Mouse (Mus musculus) 3T3-L1 (cell line): Measurements from ENCODE around the gene Myo3b.
"Not testable (repeated sequence)": the region's sequence is repeated elsewhere in the genome, so short reads cannot be mapped to it uniquely, and the experiment has no call there.

Experiments used
- DNase-seq: peaks from one replicate; pipeline ENCODE4 v3.0.0-alpha.2; 2015; ENCODE audit warnings: low read depth, low spot score

Myo3b gene

DNA sequence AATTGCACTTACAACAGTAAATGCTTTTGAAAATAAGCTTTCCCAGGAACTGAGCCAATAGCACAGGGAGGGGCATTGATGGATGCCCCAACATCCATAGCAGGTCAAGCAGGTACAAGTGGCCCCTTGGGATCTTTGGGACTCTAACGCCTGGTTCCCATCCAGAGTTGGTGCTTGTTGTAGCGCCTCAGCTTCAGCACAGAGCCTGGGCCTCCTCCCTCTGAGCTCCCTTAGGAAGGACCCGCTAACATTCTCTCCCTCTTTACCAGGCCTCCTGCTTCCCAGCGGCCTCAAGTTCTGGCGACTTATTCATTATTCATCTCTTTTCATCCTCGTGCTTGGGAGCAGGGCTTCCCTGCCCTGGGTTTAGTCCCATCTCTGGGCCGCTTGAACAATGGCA is at the start of gene Myo3b:
TSS of gene Myo3b (plus strand) at position 375 of the 400 bp plus-strand sequence.
- DNase-seq = no peak

DNA sequence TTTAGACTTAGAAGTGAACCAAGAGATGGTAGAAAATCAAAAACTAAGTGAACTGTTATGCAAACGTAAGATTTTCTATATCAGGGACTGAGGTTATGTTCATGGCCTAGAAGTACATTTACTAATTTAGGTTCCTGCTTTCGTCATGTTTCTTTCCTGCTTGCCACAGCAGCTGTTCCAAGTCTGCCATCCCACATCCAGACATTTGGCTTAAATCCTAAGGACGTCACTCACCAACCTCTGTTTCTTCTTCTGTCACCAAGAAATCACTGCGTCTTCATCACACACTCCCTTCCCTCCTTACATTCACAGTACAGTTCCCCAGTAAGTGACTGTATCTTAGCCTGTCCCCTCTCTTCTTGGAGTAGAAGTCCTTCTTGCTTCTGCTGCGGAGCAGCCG is 49.7 kb upstream of the Myo3b start:
- no peak for DNase-seq

- DNase-seq = peak; percentile 11
Measured at GRCm38 (mm10) chr2:69990647-69991046, 48.3 kb upstream of the Myo3b start.

- not testable (repeated sequence) for DNase-seq
Measured at GRCm38 (mm10) chr2:69994082-69994736, 44.7 kb upstream of the Myo3b start.

DNA sequence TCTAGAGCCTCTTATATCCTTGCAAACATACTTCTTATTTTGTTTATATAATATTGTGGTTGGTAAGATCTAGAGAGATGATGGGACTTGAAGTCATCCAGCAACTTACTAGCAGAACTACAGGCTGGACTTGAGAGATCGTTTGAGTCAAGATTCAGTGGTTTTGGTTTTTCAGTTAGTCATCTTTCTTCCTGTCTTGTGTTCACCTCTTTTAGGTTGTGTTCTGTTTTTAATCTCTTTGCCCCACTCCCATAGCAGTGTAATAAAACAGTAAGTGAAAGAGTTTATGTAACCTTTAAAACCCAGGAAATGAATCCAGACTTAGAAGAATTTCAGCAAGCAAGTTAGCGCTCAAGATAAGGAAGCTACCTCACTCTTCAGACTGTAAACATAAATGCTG is 44.1 kb upstream of the Myo3b start:
- DNase-seq = peak; percentile 15

DNA sequence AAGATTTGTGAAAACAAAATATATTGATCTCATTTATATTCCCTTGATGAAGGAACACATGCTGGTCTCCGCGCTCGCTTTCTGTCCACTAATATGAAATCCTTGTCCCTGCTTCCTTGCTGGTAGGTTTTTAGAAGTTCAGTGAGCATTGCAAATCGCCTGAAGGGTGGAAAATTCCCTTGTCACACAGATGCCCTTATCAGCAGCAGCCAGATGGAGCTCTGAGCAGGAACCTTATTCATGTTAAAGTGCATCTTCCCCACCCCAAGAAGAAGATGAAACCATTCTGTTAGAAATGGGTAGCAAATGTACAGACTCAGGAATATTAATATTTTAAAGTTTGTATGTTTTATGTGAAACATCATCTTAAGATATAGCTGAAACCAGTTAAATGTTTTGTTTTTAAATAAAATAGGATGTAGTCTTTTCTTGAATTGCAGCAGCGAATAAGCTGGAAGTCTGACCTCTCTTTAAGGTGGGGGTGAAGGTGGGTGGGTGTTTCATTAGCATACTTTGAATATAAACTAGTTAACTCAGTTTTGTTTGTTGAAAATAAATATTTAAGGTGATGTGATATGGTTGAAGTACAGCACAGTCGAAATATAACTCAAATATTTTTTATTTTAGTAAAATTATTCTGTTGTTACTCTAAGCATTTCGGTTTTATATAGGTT is 39.7 kb upstream of the Myo3b start:
- DNase-seq = no peak

GRCm38 (mm10) chr2:70000316-70000715 is 38.6 kb upstream of the Myo3b start:
- DNase-seq = no peak

GRCm38 (mm10) chr2:70006492-70006891 is 32.4 kb upstream of the Myo3b start:
- DNase-seq = no peak

- no peak for DNase-seq
Measured at GRCm38 (mm10) chr2:70012941-70013340, 26.0 kb upstream of the Myo3b start.

DNA sequence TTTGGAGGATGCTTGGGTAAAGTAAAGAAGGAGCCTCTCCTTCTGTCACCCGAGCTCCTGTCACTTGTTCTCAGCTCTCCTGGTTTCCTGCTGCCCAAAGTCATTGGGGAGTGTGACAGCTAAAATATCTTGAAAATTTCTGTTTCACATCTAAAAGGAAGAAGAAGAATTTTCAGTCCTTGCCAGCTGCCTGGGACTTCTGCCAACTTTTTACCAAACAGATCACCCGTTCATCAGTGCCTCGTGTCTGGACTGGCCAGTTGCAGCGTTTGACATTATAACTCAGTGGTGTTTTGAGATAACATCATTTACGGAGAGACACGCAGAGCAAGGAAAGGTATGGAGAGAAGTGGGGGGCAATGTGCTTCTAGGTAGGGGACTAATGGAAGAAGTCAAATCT is 20.7 kb upstream of the Myo3b start:
- DNase-seq = peak; percentile 32

DNA sequence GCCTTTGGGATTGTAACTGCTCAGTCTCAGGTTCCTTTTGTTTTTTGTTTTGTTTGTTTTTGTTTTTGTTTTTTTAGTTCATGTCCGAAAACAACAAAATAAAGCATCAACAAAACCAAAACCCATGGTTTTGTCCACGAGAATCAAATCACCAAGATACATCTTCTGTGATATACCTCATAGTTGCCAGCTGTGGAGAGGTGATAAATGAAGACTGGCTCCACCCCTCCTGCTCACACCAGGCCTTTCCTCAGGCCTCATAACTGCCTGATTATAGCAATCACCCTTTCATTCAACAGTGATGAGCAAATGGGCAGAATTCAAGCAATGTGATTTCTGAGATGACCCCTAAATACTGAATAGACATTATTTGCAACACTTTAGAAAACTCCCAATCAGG is 14.5 kb upstream of the Myo3b start:
- DNase-seq = no peak

DNA sequence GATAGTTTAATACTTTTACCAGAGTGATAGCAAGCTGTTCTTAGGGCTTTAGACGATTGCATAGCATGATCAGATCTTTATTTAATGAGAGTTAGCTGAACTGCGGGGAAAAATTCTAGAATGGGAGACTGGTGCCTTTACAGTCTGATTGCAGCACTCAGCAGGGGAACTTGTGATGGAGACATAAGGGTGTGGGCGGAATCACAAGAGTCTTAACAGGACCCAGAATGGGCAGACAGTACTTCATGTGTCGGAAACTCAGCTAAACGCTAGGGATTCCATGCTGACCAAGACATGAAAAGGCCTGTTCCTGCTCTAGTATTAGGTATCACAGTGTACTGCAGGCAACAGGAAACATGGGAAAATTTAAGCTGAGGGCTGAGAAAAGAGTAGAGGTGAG is 13.2 kb upstream of the Myo3b start:
- DNase-seq = no peak

GRCm38 (mm10) chr2:70031472-70031871 is 7.5 kb upstream of the Myo3b start:
- no peak for DNase-seq

DNA sequence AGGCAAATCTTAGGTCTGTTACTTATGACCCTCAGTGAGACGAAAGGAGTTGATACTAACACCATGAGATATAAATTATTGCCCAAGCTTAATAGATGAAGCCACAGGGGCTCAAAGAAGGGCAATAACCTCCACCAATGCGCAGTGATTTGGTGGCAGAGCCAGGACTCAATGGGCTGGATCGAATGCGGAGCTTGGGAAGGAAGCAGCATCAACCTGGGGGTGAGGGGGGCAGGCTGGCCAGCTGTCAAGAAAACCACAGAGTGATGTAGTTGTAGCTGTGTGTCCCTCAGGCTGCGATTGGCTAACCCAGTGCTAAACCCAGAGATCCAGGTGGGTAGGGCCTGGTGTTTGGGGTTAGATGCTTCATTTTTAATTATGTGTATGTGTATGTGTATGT is 4.0 kb upstream of the Myo3b start:
- no peak for DNase-seq

DNA sequence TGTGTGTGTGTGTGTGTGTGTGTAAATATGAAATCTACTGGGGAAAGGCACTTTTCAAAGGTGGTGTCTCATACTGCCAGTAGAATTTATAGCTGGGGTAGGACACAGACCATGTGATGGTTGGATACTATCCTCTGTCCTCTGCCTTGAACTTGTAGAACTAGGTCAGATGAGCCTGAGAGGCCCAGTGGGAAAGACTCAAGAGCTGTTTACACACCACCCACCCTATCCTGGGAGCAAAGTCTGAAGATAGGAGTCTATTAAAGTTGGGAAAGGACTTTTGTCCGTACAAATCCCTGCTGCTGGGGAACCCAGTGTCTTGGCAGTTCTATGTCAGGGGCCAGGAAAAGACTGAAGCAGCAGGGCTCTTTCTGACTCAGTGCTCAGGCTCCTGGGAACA is 3.6 kb upstream of the Myo3b start:
- no peak for DNase-seq

GRCm38 (mm10) chr2:70037221-70037620 is 1.7 kb upstream of the Myo3b start:
- peak; percentile 34 for DNase-seq

DNA sequence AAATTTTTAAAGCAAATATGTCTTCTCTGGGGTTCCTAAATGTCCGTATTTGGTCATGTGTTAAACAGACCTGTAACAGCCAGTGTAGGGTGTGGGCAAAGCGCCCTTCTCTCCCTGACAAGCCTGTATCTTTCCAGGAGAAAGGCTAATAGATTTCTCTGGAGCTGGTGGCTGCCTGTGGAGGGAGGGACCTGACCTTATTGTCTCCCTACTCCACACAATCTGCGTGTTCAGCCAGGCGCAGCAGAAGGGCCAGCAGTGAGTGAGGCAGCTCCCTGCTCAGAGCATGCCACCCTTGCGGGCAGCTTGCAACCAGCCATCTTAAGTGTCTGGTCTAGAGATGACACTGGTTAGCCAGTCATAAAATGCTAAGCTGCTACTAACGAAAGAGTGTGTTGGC is 5.5 kb downstream of the Myo3b start:
- DNase-seq = no peak

DNA sequence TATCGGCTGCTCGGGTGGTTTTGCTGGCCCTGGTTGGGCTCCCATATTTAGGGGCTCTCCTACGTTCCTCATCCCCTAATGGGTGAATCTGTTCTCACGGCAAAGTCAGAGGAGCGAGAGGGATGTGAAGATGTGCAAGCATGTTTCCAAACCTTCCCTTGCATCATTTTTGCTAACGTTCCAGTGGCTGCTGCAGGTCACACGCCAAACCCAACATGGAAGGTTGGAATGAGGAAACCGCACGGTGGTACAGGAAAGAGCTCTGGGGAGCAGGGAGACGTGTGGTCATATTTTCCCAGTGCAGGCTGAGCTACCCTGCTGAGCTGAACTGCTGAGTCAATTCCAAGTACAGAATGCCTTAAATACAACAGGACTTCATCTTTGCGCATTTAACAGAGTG is 8.9 kb downstream of the Myo3b start:
- no peak for DNase-seq

GRCm38 (mm10) chr2:70053803-70054202 is 14.9 kb downstream of the Myo3b start:
- DNase-seq = no peak

GRCm38 (mm10) chr2:70058201-70058600 is 19.3 kb downstream of the Myo3b start:
- DNase-seq = no peak

DNA sequence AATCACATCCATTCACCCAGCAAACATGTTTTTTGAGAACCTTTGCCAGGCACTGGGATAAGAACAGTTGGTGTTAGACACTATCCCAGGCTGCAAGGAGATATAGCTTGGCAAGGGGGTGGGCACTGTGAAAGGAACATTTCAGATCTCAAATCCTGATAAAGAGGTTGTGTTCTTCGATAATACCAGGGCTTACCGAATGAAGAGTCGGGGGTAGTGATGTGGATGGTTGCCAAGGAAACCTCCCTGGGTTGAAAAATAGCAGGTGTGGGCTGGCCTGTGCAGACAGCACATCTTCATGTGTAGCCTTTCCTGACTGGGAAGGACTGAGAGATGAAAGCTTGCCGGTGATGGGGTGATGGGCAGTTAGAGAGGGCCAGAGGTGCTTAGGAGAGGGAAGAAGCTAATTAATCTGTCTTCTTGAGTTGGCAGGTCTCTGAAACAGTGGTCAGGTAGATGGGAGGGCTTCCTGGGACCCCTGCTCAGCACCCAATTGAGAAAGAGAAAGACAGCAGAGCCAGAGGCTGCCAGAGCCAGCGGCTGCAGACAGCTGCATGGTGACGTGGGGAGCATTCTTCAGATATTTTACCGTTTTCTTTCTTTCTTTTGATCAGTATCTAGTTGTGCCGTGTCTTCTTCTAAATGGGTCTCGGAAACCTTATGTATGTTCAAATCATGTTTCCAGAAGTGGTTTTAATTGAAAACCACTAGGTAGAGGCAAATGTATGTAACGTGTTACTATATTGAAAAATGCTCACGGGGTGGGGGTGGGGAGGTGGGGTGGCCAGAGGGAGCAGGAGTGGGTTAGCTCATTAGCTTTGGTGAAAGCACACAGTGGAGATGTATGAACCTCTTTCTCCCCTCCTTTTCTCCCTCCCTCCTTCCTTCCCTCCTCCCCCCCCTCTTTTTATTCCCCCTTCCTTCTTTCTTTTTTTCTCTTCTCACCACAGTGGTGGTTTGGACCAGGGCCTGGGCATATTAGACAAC is 21.7 kb downstream of the Myo3b start:
- no peak for DNase-seq

- no peak for DNase-seq
Measured at GRCm38 (mm10) chr2:70065116-70065515, 26.2 kb downstream of the Myo3b start.
